Mouse (Mus musculus) neural tube, embryonic 11.5 days (tissue): ENCODE measurements around the gene Agfg1. TPM values are rescaled to one million over a fixed set of nuclear protein-coding genes. Genes with fewer than 3 reads are reported as not detected.

Experiments used
- ATAC-seq: fragments of 200-750 bp; cut with Nextera tagmentation; 2 replicates; pipeline ENCODE4 v1.8.0; 2017; ENCODE audit warnings: moderate number of reproducible peaks, mild to moderate bottlenecking, moderate TSS enrichment, moderate library complexity; ENCODE audit not compliant: insufficient read depth, low FRiP score, low TSS enrichment
- DNase-seq: peaks from one replicate; pipeline ENCODE4 v3.0.0-alpha.2; 2015; ENCODE audit warnings: low spot score
- H3K27ac ChIP-seq: fragments of 300-500 bp; sonication (generic); 2 replicates; pipeline ENCODE4 v1.5.1; 2014; ENCODE audit warnings: low read depth, mild to moderate bottlenecking, low read length
- H3K27me3 ChIP-seq: fragments of 300-500 bp; sonication (generic); 2 replicates; pipeline ENCODE4 v1.6.1; 2014; ENCODE audit warnings: mild to moderate bottlenecking, low read length, mixed read lengths; ENCODE audit not compliant: control insufficient read depth, insufficient read depth
- H3K36me3 ChIP-seq: fragments of 300-500 bp; sonication (generic); 2 replicates; pipeline ENCODE4 v1.6.1; 2014; ENCODE audit warnings: mild to moderate bottlenecking, low read length, moderate library complexity, mixed read lengths; ENCODE audit not compliant: control insufficient read depth, insufficient read depth
- H3K4me1 ChIP-seq: fragments of 300-500 bp; sonication (generic); 2 replicates; pipeline ENCODE4 v1.6.1; 2014; ENCODE audit warnings: low read length, mixed read lengths; ENCODE audit not compliant: control insufficient read depth, insufficient read depth
- H3K4me2 ChIP-seq: fragments of 300-500 bp; sonication (generic); 2 replicates; pipeline ENCODE4 v1.6.1; 2014; ENCODE audit warnings: low read depth, mild to moderate bottlenecking, moderate library complexity
- H3K4me3 ChIP-seq: fragments of 300-500 bp; sonication (generic); 2 replicates; pipeline ENCODE4 v1.5.1; 2014; ENCODE audit warnings: low read depth, low read length
- H3K9ac ChIP-seq: fragments of 300-500 bp; sonication (generic); 2 replicates; pipeline ENCODE4 v1.6.1; 2014; ENCODE audit warnings: mild to moderate bottlenecking, low read length
- H3K9me3 ChIP-seq: fragments of 300-500 bp; sonication (generic); 2 replicates; pipeline ENCODE4 v1.6.1; 2016; ENCODE audit warnings: low read length; ENCODE audit not compliant: control insufficient read depth
- WGBS: fragments of 180-500 bp; shearing (Covaris S2); extraction: QIAGEN DNeasy Blood & Tissue Kit; methylation state at CpG from one replicate; pipeline ENCODE4 v1.1.7; 2014; 5-methylcytosine and 5-hydroxymethylcytosine counted together
- polyA plus RNA-seq: library from polyadenylated mRNA; unstranded; fragments of >200 nt; fragmentation: Nextera tagmentation; extraction: Ambion mirVana; gene quantifications from 2 replicates; pipeline ENCODE4 v1.2.1, GENCODE M21; 2014

Agfg1 gene
- polyA plus RNA-seq, 1 experiment from 2014 or later = 58.4 TPM

GRCm38 (mm10) chr1:82798922-82799321, 40.4 kb upstream of the Agfg1 start:
- H3K27ac ChIP-seq = no peak overlapping the region
- no peaks in the 10 kb centered on the region for H3K9me3 ChIP-seq
- H3K4me2 ChIP-seq = no peak overlapping the region
- H3K27me3 ChIP-seq = no peaks in the 10 kb centered on the region
- 81% methylated on average over 4 of the region's 4 CpGs for WGBS
- no peak overlapping the region for H3K4me3 ChIP-seq
- ATAC-seq = no peak
- H3K9ac ChIP-seq = no peak overlapping the region
- no peaks in the 10 kb centered on the region for H3K4me1 ChIP-seq
- H3K36me3 ChIP-seq = no peaks in the 10 kb centered on the region
- DNase-seq = no peak

- Histone ChIP-seq H3K9ac (no peak overlapping the region), H3K27me3 (no peaks in the 10 kb centered on the region), H3K4me2 (no peak overlapping the region), H3K27ac (no peak overlapping the region), H3K36me3 (no peaks in the 10 kb centered on the region), H3K9me3 (no peaks in the 10 kb centered on the region), H3K4me1 (no peaks in the 10 kb centered on the region), H3K4me3 (no peak overlapping the region)
- ATAC-seq (no peak), DNase-seq (no peak)
- 84% methylated on average over 12 of the region's 12 CpGs for whole genome bisulfite sequencing
Measured at GRCm38 (mm10) chr1:82801105-82801783, 38.0 kb upstream of the Agfg1 start.

- Histone ChIP-seq H3K4me2 (no peak overlapping the region), H3K27me3 (no peaks in the 10 kb centered on the region), H3K36me3 (no peaks in the 10 kb centered on the region), H3K9ac (no peak overlapping the region), H3K4me1 (no peaks in the 10 kb centered on the region), H3K4me3 (no peak overlapping the region), H3K27ac (no peak overlapping the region), H3K9me3 (no peaks in the 10 kb centered on the region)
- DNase-seq = no peak
- no peak for ATAC-seq
- 77% methylated on average over 7 of the region's 7 CpGs for WGBS
Measured at GRCm38 (mm10) chr1:82803608-82804007, 35.7 kb upstream of the Agfg1 start.

GRCm38 (mm10) chr1:82804059-82804458, 35.2 kb upstream of the Agfg1 start:
- Histone ChIP-seq H3K9ac (no peak overlapping the region), H3K27ac (no peak overlapping the region), H3K4me2 (no peak overlapping the region), H3K4me1 (no peaks in the 10 kb centered on the region), H3K4me3 (no peak overlapping the region), H3K36me3 (no peaks in the 10 kb centered on the region), H3K9me3 (no peaks in the 10 kb centered on the region), H3K27me3 (no peaks in the 10 kb centered on the region)
- ATAC-seq (no peak), DNase-seq (no peak)
- WGBS = 94% methylated on average over 1 of the region's 1 CpGs

- H3K27me3 ChIP-seq = no peaks in the 10 kb centered on the region
- no peak for DNase-seq
- H3K4me1 ChIP-seq = no peaks in the 10 kb centered on the region
- no peaks in the 10 kb centered on the region for H3K36me3 ChIP-seq
- H3K27ac ChIP-seq = no peak overlapping the region
- no peak for ATAC-seq
- WGBS = 83% methylated on average over 8 of the region's 8 CpGs
- no peak overlapping the region for H3K4me2 ChIP-seq
- no peak overlapping the region for H3K9ac ChIP-seq
- no peaks in the 10 kb centered on the region for H3K9me3 ChIP-seq
- H3K4me3 ChIP-seq = no peak overlapping the region
Measured at GRCm38 (mm10) chr1:82806391-82806790, 32.9 kb upstream of the Agfg1 start.

- ATAC-seq (no peak), DNase-seq (no peak)
- WGBS = 87% methylated on average over 7 of the region's 7 CpGs
- H3K4me3 ChIP-seq = no peak overlapping the region
- H3K27ac ChIP-seq = no peak overlapping the region
- H3K4me2 ChIP-seq = no peak overlapping the region
- H3K4me1 ChIP-seq = no peaks in the 10 kb centered on the region
- H3K9me3 ChIP-seq = no peaks in the 10 kb centered on the region
- H3K27me3 ChIP-seq = no peaks in the 10 kb centered on the region
- no peak overlapping the region for H3K9ac ChIP-seq
- no peaks in the 10 kb centered on the region for H3K36me3 ChIP-seq
Measured at GRCm38 (mm10) chr1:82807206-82807605, 32.1 kb upstream of the Agfg1 start.

GRCm38 (mm10) chr1:82808564-82808963, 30.7 kb upstream of the Agfg1 start:
- Histone ChIP-seq H3K9ac (no peak overlapping the region), H3K4me2 (no peak overlapping the region), H3K4me3 (no peak overlapping the region), H3K9me3 (no peaks in the 10 kb centered on the region), H3K27ac (no peak overlapping the region), H3K4me1 (no peaks in the 10 kb centered on the region), H3K36me3 (no peaks in the 10 kb centered on the region), H3K27me3 (no peaks in the 10 kb centered on the region)
- DNase-seq = no peak
- ATAC-seq = no peak
- 67% methylated on average over 3 of the region's 3 CpGs for WGBS

- no peak for DNase-seq
- no peaks in the 10 kb centered on the region for H3K36me3 ChIP-seq
- H3K9ac ChIP-seq = no peak overlapping the region
- no peak overlapping the region for H3K4me2 ChIP-seq
- 83% methylated on average over 1 of the region's 1 CpGs for WGBS
- no peak overlapping the region for H3K4me3 ChIP-seq
- H3K9me3 ChIP-seq = no peaks in the 10 kb centered on the region
- H3K27ac ChIP-seq = no peak overlapping the region
- no peaks in the 10 kb centered on the region for H3K4me1 ChIP-seq
- no peak for ATAC-seq
- H3K27me3 ChIP-seq = no peaks in the 10 kb centered on the region
Measured at GRCm38 (mm10) chr1:82811766-82812165, 27.5 kb upstream of the Agfg1 start.

GRCm38 (mm10) chr1:82815941-82816716, 23.2 kb upstream of the Agfg1 start:
- H3K4me3 ChIP-seq = no peak overlapping the region
- no peak for ATAC-seq
- H3K27me3 ChIP-seq = no peaks in the 10 kb centered on the region
- no peak for DNase-seq
- no peaks in the 10 kb centered on the region for H3K9me3 ChIP-seq
- 74% methylated on average over 17 of the region's 17 CpGs for WGBS
- no peaks in the 10 kb centered on the region for H3K36me3 ChIP-seq
- no peak overlapping the region for H3K4me2 ChIP-seq
- no peak overlapping the region for H3K9ac ChIP-seq
- H3K4me1 ChIP-seq = no peaks in the 10 kb centered on the region
- no peak overlapping the region for H3K27ac ChIP-seq
